Mouse (Mus musculus) left cerebral cortex, postnatal 10 days (tissue): ENCODE results near the gene Cd209b. TPM values are rescaled to one million over a fixed set of nuclear protein-coding genes. Genes with fewer than 3 reads are reported as not detected.

Experiments
- DNase-seq, 2 experiments: peaks; one replicate each; pipeline ENCODE4 v3.0.0; 2021 to 2022; ENCODE audit warnings: low spot score in 2 of 2, mixed read lengths in 1 of 2; ENCODE audit errors: extremely low spot score in 1 of 2
- intact Hi-C: fragments of 180-260 bp; cut with DNase I; formaldehyde crosslinking; loops from one replicate; pipeline ENCODE4 v1.15.1; 2025
- total RNA-seq, 2 experiments: library from RNA; stranded (reverse); gene quantifications; 2 replicates each; pipeline ENCODE4 v1.2.3; 2021

Cd209b gene
- under 1 TPM; 0.18 to 0.21 TPM for total RNA-seq

DNA sequence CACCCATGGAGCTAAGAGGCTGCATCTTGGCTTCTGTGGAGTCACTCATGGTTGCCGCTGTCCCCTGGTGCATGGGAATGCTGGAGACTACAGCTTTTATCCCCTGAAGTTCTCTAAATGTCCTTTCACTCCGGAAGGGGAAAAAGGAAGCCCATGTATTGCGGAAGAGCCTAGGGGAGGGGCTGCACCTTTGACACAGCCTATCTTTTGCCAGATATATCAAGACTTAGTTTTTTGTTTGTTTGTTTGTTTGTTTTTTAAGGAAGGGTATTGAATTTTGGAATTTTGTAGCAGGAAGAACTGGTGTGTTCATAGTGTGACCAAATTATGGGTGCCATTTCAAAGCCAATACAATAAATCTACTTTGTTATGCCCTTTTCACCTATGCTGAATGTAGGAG is at the start of gene Cd209b:
TSS of gene Cd209b (minus strand) at position 101 of the 400 bp plus-strand sequence.
- DNase-seq = no peak
- intact Hi-C loops = no loop called here

DNA sequence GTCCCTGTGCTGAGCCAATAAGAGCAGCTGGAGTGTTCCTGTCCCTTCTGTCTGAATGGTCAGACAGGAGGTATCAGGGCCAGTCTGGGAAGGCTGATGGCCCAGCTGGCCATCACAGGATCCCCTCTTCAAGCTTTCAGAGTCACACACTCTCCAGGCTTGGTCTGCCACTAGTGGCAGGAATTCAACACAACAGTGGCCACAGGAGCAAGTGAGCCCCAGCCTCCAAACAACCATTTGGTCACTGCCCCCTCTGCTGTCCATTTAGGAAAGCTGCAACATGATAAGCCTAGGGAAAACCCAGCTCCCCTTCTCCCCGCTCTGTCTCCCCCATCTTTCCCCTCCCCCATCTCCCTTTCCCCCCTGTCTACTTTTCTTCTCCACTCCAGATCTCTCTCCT is 29.4 kb upstream of the Cd209b start:
- DNase-seq = peak in 1 of 2 experiments; percentile 21
- intact Hi-C loops = no loop called here

DNA sequence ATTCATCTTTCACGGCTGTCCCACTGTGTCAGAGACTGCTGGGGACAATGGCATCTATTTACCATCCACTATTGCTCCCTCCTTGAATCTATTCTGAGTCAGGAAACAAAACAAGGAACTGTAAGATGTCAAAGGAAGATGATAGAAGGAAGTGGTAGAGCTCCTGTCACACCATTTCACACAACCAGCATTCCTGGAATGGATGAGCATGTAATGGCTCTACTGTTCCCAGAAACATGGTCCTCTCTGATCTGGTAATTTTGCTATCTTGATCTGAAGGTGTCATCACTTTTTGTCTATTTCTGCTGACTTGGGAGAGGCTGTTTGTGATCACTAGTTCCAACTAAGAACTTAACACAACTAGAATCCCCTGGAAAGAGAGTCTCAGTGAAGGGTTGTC is 28.0 kb upstream of the Cd209b start, which contains the start of gene Cd209c:
TSS of gene Cd209c (minus strand) at position 101 of the 400 bp plus-strand sequence.
- no peak for DNase-seq
- intact Hi-C loops = no loop called here

DNA sequence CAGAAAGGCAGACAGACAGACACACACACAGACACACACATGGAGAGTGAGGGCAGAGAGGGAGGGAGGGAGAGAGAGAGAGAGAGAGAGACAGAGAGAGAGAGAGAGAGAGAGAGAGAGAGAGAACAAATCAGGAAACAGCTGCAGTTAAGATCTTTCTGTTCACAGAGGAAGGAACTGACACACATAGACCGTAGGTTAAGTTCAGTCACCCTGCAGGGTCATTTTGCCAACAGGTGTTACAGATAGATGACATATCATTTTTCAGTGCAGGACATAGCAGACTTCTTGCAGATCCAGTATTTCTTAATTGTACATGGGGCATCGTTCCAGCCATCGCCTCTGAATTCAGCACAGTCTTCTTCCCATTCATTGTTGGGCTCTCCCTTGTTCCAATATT is 13.4 kb upstream of the Cd209b start:
- DNase-seq = no peak
- intact Hi-C loops = no loop called here

DNA sequence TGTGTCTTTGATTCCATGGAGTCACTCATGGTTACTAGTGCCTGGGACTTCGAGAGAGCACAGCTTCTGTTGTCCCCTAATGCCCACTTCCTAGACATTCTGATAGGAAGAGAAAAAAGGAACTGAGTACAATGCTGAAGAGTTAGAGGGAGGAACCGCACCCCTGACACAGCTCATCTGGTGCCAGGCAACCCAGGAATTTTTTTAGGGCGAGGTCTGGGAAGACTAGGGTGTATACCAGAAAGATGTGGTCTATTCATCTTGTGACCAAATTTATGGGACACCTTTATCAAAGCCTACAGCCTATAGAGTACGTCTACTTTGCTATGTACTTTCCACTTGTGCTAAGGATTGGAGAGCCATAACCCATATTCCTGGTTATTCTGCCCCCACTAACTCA is 48.2 kb downstream of the Cd209b start, which contains the start of gene Cd209d:
TSS of gene Cd209d (minus strand) at position 101 of the 400 bp plus-strand sequence.
- intact Hi-C loops = no loop called here
- DNase-seq = no peak

DNA sequence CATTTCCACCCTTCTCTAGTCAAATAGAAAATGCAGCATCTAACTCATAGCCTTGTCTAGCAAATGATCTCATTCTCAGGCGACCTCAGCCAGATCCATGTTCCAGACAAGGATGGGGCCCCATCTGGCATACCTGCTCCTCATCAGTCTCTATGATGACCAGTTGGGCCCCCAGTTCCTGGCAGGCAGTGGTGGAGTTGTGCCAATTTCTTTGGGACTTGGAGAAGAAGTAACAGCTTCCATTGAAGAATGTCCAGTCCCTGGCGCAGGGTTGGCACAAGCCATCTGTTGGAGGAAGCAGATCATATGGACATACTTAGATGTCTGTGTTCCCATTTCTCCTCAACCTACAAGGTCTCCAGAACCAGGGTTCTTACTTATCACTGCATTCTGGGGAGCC is 50.5 kb downstream of the Cd209b start:
- intact Hi-C loops = no loop called here
- DNase-seq = peak in 1 of 2 experiments; percentile 19

Other genes starting within 250 kb of the Cd209b start
- gene Fcer2a, start 232.7 kb downstream of the Cd209b start, total RNA-seq = not detected
- not detected for gene Clec4g, start 206.2 kb downstream of the Cd209b start, total RNA-seq
- gene Cd209a, start 177.9 kb downstream of the Cd209b start, total RNA-seq = not detected
- not detected for gene Cd209e, start 72.5 kb downstream of the Cd209b start, total RNA-seq
- not detected for gene Cd209d, start 48.3 kb downstream of the Cd209b start, total RNA-seq
- under 1 TPM in 1 of 2 experiments, not detected in 1; 0.47 TPM for gene Cd209c, start 27.9 kb upstream of the Cd209b start, total RNA-seq
- under 1 TPM; 0.22 to 0.41 TPM for gene Cd209f, start 179.0 kb upstream of the Cd209b start, total RNA-seq
- under 1 TPM in 1 of 2 experiments, not detected in 1; 0.26 TPM for gene Cd209g, start 207.3 kb upstream of the Cd209b start, total RNA-seq
- gene Evi5l, start 239.7 kb upstream of the Cd209b start, total RNA-seq = 100 to 1,000 TPM; 127 to 130 TPM